Mouse (Mus musculus) mature B cell (primary cell): Measurements from ENCODE around the gene Fgfr2.

Experiments used
- in situ Hi-C: fragments of 300-500 bp; cut with MboI; formaldehyde crosslinking; loops from 2 replicates; pipeline ENCODE4 v1.14.3; 2019

Gene Fgfr2

DNA sequence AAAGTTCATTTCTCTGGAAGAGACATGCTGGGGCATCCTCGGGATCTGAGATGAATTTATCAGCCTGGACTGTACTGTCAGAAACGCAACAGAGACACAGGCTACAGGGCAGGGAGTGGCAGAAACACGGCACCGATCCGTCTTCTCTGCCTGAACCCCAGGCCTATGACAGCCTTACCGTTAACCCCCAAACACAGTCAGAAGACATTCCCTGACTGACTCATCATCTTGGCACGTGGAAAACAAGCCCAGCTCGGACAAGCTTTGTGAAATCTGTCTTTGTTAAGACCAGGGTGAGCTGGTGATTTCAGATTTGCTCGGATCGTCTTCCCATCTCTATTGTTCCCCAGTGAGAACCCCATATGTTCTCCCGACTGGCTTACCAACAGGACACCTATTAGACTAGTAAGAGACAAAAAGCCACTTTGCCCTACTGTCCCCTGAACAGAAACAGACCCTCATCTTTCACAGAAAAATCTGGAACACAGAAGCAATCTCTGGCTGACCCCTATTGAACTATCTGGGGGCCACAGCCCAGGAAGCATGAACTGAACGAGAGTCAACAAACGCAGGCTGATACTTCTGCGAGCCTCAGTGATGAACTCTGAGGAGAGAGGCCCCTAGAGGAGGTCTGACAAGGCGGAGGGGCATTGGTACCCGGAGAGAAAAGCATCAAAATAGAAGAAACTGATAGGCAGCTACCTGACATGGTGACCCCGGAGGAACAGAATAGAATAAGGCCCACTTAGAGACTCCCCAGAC is 750.2 kb downstream of the Fgfr2 start:
- in situ Hi-C loops: no loop called here

DNA sequence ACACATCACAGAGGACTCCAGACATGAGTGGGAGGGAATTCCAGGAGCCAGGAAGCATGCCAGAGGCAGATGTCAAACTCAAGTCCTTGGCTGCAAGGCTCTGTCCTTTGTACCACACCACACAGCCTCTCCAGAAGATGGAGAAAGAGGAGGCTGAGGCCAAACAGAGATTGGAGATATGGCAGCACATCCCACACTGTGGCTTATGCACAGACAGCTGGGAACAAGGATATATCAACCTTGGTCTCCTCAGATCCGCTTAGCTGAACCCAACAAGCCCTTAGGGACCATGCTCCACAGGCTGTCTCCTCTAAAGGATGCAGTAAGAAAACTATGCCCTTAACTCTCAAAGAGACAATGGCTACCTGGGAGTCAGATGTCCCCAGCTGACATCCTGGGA is 751.3 kb downstream of the Fgfr2 start:
- in situ Hi-C loops: no loop called here

DNA sequence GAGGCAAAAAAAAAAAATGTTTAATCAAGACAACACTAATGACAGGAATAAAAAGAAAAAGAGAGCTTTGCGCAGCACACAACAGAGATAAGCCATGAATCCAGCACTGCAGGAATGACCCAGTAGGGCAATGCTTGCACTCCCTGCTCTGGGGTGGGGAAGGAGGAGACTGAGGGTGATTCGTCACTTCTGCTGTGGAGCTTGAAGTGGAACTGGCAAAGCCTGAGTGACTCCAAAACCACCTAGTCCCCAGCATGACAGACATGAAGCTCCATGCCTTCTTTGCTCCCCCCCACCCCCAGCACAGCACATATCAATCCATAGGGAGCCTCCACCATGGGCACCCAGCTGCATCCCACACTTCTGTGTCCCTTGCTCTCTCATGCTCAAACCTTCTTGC is 753.4 kb downstream of the Fgfr2 start:
- in situ Hi-C loops: no loop called here

- in situ Hi-C loops: no loop called here
These were observed 754.3 kb downstream of the Fgfr2 start for GRCm38 (mm10) chr7:132368859-132369258.

DNA sequence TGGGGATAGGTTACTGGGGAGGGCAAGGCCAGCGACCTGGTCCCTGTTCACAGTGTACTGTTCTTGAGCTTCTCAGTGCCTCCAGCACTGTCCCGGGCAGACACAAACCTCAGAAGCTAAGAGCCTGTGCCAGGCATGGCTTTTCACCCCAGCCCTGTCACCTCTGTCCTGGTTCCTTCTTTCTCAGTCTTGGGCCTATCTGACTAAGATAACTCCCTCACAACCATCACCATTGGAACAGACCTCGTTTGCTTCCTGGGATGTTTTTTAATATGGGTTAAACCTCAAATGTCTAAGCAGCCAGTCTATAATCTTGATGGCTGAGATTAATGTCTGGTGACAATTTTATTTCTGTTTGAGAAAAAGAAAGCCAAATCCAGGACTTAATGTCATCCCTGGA is 755.8 kb downstream of the Fgfr2 start:
- in situ Hi-C loops: no loop called here

GRCm38 (mm10) chr7:132365703-132366384 is 757.3 kb downstream of the Fgfr2 start:
- in situ Hi-C loops: no loop called here

DNA sequence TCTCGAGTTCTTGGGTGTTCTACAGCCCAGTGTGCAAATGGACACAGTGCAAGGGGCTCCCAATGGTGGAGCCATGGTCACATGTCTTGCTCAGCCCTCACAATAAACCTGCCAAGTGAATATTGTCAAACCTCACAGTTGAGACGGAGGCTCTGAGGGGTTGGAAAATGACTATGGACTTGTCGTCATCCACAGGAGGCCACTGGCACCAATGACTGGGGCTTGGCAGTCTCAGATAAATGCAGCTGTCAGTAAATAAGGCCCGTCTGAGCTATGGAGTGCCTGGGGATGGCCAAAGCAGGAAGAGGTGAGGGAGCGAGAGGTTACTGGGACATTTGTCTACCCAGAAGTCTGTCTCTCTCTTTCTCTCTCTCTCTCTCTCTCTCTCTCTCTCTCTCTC is 758.0 kb downstream of the Fgfr2 start:
- in situ Hi-C loops: no loop called here

DNA sequence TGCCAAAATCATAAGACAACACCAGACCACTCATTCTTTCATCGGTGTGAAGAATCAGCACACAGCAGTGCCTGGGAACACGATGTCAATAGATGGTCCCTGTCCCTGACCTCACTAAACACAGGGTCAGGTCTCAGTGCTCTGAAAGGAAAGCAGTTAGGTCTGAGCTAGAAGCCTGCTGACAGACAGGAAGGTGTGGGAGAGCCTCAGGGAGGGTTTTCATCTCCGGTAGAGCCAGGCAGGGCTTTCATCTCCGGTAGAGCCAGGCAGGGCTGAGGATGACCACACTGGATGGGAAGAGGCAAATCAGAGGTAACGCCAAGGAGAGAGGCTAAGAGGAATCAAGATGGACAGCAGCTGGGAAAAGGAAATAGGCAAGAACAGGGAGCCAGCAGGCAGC is 758.6 kb downstream of the Fgfr2 start:
- in situ Hi-C loops: loop anchor here (5.0 kb wide), 1 partner anchor 42 kb away; no protein-coding TSS in a partner anchor

DNA sequence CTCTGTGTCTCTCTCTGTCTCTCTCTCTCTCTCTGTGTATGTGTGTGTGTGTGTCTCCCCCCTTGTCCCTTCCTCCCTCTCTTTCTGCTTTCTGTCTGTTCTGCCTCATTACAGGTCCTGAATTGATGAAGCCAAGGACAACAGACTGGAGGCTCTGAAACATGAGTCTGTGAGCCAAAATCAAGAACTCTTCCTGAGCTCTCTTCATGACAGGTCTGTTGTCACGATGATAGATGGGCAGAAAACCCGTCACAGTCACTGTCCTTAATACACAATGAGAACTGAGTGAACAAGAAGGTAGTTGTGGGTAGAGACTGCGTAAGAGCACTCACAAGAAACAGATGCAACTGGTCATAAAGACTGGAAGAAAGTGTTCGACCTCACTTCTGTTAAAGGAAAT is 762.8 kb downstream of the Fgfr2 start:
- in situ Hi-C loops: loop anchor here (5.0 kb wide), 1 partner anchor 38 kb away; no protein-coding TSS in a partner anchor

DNA sequence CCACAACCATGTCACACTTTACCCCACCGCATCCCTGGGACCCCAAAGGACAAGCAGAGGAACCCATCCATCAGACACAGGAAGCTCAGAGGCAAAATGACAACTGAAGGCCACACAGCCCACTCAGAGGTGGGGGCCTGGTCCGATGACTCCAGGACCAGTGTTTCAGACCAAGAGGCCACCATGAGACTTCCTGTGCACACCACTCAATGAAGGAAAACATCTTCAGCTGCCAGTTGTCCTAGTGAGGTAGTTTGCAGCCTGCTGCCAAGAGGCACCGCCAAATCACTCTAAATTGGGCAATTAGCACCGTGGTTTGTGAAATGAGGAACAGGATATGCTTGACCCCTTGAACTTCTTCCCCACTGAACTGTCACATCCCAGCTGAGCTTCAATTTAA is 764.4 kb downstream of the Fgfr2 start:
- in situ Hi-C loops: no loop called here

DNA sequence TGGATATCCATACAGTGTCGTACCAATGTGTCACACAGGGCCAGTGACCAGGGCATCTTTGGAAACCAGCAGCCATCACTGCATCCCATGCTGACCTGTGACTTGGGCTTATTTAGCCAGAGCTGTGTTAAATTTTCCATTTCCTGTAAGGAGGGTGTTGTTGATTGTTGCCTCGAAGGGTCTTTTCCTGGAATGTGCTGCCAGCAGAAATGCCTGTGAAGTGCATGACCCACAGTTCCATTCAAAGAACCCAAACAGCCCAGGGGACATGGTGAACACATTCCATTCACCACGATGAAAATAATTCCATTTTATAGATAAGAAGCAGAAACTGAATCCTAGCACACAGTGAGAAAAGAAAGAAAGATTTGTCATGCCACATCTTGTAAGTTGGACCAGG is 764.9 kb downstream of the Fgfr2 start:
- in situ Hi-C loops: no loop called here

GRCm38 (mm10) chr7:132357841-132358237 is 765.3 kb downstream of the Fgfr2 start:
- in situ Hi-C loops: no loop called here

DNA sequence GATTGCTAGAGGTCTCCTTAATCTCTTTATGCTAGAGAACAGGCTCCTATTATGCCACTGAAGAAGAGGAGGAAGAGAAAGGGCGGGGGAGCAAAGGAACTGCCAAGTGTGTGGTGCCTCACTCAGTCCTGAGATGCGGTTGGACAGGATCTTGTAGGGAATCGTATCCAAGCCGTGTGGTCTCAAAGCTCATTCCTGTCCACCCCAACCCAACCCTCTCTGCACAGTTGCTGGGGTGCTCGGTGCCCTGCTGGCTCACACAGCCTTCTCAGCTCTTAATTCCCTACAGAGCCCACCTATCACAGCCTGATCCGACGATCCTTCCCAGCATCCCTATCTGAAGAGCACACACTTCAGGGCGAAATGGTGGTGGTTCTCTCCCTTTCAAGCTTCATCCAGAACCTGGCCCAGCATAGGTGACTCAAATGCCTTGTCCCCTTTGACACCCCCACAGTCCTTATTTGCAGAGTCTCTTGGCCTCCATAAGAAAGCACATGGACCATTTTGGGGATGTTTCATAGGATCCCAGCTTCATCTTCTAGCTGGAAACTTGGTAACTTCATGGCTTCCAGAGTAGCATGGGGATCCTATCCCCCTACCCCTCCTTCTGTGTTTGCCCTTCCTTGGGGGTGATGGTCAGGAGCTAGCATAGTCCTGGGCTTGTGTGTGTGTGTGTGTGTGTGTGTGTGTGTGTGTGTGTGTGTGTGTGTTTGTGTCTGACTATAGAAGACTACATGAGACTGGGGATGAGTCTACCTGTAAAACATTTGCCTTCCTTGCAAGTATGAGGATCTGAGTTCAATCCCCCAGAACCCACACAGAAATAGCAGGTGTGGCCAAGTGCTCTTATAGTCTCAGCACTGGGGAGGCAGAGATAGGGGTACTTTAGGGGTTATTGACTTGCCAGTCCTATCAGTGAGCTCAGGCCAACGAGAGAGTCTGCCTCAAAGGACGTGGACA is 766.0 kb downstream of the Fgfr2 start:
- in situ Hi-C loops: no loop called here

DNA sequence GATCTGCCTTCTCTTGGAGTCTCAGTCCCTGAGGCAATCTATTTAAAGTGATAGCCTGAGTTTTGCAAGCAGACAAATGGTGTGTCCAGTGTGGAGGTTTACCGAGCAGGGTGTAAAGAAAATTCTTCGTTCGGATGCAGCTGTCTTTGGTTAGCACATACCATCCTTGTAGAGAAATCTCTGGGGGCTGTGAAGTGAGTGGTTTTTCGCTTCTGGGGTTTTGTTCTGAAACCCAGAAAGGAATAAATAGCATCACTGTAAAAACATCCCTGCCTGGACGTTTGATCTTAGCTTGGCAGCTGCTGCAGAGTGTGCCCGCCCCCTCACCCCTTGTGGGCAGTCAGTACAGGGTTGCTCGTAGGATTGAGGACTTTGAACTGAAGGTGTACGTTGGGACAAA is 767.0 kb downstream of the Fgfr2 start:
- in situ Hi-C loops: no loop called here

DNA sequence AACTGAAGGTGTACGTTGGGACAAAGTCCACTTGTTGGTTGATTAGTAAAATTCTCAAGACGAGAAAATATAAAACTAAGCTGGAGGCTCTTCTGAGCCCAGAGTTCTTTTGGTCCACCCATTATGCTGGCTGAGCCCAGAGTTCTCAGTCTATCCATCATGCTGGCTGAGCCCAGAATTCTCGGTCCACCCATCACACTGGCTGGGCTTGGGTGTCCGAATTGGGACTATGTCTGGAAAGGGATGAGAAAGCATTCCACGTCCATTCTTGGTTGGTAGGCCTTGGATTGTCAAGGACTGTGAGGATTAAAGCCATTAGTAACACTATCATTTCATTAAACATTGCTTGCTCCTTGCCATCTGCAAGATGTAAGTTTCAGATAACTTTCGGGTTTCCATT is 767.4 kb downstream of the Fgfr2 start:
- in situ Hi-C loops: no loop called here

DNA sequence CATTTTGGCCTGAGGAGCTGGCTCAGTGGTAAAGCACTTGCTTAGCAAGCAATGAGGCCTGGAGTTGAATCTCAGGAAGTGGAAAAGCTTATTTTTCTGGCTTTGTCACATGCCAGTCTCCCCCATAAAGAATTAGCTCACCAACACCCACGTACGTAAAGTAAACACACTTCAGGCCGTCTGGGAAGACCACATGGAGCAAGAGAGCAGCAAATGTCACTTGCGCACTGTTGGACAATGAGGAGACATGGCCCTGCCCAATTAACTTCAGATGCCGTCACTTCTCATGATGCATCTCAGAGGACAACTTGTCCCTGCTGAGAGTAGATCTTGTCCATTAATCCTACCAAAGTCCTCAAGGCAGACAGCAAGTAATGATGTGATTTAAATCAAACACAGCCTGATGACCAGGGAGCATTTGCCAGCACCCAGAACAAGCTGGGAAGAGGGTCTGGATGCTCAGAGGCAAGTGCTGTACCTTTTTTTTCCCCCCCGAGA is 774.0 kb downstream of the Fgfr2 start:
- in situ Hi-C loops: no loop called here

DNA sequence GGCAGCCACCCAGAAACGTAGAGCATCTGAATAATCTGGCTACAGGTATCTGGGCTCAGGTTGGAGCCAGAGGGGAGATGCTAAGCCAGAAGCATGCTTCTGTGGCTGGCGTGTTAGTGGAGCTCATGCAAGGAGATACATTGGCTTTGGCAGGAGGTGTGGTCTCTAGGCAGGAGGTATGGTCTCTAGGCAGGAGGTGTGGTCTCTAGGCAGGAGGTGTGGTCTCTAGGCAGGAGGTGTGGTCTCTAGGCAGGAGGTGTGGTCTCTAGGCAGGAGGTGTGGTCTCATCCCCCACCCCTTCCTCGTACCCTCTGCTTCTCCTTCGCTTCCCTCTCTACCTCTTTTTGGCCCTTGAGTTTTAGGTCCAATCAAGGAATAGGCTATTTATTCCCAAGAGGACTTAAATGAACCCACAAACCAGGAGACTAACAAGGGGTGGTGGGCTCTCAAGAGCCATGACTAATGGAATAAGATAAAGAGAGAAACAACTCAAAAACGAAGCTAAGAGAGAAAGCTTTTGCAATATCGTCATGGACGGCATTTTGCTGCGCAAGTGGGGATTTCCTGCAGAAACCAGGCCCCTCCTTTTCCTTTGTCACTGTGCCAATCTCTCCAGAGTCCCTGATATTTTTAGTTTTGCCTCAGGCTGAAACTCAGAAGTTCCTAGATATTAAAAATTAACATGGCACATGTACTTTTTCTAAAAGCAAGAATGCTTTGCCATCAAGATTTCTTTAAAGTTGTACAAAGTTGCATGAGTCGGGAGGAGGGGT is 775.7 kb downstream of the Fgfr2 start:
- in situ Hi-C loops: no loop called here

DNA sequence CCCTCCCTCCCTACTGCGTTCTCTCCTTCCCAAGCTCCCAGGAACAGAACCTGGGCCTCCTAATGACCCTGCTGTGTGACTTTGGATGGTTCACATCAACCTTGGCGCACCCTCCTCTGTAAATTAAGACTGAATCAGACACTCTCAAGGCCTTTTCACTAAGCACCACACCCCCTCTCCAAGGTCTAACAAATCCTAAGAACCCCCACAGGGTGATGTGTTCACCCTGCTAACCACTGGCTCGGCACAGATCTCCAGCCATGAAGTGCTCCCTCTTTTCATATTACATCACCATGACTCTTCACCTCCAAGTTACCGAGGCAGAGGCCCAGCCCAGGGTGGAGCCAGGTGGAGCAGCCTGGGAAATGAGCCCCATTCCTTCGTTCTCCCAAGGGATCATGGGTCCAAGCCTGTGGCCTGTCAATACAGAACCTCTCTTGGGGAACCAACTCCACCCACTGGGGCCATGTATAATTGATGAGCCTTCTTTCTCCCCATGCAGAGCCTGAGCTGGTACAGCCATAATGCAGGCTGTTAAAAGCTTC is 777.6 kb downstream of the Fgfr2 start:
- in situ Hi-C loops: no loop called here

- in situ Hi-C loops: no loop called here
These were observed 778.5 kb downstream of the Fgfr2 start for GRCm38 (mm10) chr7:132344606-132345005.

DNA sequence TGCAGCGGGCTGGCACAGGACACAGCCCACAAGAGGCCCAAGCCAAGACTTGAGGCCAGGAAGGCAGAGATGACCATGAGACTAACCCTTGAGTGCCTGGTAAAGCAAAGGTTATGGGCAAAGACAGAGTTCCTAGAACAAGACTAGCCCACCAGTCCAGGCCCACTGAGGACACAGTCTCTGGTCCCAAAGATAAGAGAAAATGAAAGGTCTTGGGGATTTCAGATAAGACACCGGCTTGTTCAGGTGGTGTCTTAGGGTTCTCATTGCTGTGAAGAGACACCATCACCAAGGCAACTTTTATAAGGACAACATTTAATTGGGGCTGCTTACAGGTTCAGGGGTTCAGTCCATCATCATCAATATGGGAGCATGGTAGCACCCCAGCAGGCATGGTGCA is 779.2 kb downstream of the Fgfr2 start:
- in situ Hi-C loops: no loop called here

- in situ Hi-C loops: no loop called here
These were observed 780.0 kb downstream of the Fgfr2 start for GRCm38 (mm10) chr7:132343146-132343545.
